Mouse (Mus musculus) MEL-GATA-1-ER (cell line): ENCODE measurements around the gene Fancd2.

Experiments used
- DNase-seq: peaks from one replicate; pipeline ENCODE4 v3.0.0-alpha.2; 2012; ENCODE audit warnings: low read depth; ENCODE audit errors: extremely low read depth

The Fancd2 gene

DNA sequence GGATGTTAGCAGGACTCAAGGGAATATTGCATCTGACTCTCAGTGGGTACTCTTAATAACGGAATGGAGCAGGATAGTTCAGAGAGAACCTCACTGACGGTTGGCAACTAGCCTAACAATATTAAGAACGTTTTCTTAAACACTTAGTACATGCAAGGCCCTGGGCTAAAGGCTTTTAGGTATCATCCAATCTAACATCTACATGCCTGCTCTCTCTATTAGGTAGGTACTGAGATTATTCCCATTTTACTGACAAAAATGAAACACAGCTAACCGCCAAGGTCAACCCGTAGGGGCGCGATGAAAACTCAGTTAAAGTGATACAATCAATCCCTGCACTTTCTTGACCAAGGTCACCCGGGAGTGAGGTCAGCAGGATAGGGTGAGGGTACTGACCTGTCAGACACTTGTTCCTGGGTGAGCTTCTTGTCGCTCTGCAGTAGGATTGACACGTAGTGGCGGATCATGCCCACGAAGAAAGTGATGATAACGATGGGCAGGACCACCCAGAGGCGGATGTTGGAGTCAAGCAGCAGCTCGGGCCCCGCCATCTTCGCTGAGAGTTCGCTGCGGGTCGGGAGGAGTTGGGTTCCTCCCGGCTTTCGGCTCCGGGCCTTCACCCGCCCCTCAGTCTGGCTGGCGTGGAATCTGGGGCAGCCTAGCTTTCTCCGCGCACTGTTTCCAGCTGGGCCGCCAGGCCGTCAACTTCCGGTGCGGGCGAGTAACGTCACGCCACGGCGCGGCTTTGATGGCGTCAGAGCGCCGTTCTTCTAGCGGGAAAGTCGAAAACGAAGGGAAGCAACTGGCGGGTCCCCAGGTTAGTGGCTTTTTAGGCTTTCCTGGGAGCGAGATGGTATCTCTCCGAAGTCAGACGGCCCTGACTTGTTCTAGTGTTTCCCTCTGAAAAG, at the start of gene Fancd2, which contains the start of gene Emc3:
TSS of gene Fancd2 (plus strand) at position 751 of the 908 bp plus-strand sequence.
TSS of gene Emc3 (minus strand) at position 721 of the 908 bp plus-strand sequence.
- peak; percentile 70 for DNase-seq

GRCm38 (mm10) chr6:113482477-113483099, 48.9 kb upstream of the Fancd2 start:
- DNase-seq: no peak

GRCm38 (mm10) chr6:113483100-113483615, 48.3 kb upstream of the Fancd2 start, which contains the start of gene Creld1:
Gene Creld1 (plus strand): TSS chr6:113483297.
- peak; percentile 94 for DNase-seq

DNA sequence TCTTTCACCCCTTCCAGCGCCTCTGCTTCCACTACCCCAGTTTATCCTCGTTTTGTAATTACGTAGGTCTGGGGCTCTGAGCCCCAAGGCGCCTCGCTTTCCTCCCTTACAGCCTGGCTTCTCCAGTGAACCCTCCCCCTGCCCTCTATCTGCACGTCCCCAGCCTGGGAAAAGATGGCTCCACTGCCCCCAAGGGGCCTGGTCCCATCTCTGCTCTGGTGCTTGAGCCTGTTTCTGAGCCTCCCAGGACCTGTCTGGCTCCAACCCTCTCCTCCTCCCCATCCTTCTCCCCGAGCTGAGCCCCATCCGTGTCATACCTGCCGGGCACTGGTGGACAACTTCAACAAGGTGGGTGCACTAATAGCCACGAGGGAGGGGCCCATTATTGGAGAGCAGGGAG, 47.8 kb upstream of the Fancd2 start:
- no peak for DNase-seq

GRCm38 (mm10) chr6:113487125-113487576, 44.3 kb upstream of the Fancd2 start:
- no peak for DNase-seq

- no peak for DNase-seq
These were observed 42.1 kb upstream of the Fancd2 start for GRCm38 (mm10) chr6:113489410-113489809.

GRCm38 (mm10) chr6:113492101-113492864, 39.2 kb upstream of the Fancd2 start:
- DNase-seq: no peak

DNA sequence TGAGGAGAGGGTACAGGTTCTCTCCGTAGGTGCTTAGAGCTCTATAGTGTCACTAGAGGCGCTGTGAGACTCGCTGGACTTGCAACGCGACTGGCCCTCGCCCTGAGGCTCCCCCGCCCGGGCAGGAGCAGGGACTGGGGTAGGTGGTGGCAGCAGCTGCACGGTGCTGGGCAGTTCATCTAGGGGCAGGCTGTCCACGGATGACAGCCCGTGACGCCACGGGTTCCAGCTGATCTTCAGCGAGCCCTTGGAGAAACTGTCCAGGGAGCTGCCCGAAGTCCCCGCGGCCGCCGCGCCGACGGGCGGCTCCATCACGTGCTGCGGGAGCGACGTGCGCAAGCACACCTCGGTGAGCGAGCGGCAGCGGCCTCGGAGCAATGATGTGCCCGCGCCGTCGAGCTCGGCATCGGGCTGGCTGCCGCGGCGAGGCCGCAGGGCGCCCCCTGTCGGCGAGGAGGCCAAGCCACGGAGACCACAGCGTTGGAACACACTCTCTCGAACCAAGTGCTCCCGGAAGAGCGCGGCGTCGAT, 37.2 kb upstream of the Fancd2 start:
- DNase-seq: no peak

DNA sequence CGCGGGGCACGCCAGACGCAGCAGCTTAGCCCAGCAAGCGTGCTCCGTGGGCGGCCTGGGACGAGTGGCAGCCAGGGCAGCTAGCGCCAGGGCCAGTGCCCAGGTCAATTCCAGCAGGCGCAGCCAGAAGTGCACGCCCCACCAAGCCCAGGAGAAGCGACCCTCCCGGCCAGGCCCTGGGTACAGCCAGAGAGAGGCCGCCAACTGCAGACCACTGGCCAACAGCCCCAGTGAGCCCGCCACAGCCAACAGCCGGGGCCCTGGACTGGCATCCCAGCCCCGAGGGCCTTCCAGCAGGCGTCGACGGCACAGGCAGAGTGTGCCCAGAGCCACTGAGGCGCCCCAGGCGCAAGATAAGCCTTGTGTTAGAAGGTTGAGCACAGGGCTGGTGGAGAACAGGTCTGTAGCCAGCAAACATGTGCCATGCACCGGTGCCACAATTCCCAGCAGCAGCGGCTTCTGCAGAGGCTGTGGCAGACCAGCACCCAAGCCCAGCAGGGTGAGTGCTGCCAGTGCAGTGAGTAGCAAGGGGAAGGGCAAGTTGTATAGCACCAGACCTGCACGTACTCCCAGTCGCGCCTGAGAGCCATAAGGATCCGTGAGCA, 36.3 kb upstream of the Fancd2 start:
- no peak for DNase-seq

DNA sequence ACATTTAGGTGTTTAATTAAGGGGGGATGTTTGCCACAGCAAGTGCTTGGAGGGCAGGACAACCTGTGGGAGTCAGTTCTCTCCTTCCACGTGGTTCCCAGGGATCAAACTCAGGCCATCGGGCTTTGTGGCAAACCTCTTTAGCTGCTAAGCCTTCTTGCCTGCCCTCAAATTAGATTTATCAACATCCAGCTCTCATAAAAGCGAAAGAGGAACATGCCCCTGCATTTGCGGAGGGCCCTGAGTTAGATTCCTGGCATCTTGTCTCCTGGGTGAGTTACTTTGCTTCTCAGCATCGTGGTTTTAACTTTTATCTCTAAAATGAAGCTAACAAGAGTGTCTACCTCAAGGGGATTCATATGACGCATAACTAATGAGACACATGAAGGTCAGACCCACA, 32.1 kb upstream of the Fancd2 start:
- no peak for DNase-seq

- DNase-seq: no peak
These were observed 29.9 kb upstream of the Fancd2 start, which contains the start of gene Prrt3 for GRCm38 (mm10) chr6:113501388-113502084. Gene Prrt3 (minus strand): TSS chr6:113501931.

GRCm38 (mm10) chr6:113502801-113503200, 28.7 kb upstream of the Fancd2 start:
- DNase-seq: no peak

DNA sequence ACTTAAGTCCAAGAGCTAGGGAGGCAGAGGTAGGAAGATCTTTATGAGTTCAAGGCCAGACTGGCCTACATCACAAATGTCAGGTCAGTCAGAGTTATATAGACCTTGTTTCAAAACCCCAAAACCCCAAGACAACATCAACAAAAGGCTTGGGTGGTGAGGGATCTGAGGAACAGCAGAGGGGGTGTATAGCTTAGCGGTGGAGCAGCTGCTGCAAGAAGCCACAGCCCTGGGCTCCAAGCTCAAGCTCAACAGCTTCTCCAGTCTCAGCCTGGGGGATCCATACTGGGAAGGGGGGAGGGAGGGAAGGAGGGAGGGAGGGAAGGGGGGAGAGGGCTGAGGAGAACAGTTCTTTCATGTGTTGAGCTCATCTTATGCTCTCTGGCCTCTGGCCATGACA, 25.8 kb upstream of the Fancd2 start:
- no peak for DNase-seq

GRCm38 (mm10) chr6:113507130-113507529, 24.4 kb upstream of the Fancd2 start:
- no peak for DNase-seq

DNA sequence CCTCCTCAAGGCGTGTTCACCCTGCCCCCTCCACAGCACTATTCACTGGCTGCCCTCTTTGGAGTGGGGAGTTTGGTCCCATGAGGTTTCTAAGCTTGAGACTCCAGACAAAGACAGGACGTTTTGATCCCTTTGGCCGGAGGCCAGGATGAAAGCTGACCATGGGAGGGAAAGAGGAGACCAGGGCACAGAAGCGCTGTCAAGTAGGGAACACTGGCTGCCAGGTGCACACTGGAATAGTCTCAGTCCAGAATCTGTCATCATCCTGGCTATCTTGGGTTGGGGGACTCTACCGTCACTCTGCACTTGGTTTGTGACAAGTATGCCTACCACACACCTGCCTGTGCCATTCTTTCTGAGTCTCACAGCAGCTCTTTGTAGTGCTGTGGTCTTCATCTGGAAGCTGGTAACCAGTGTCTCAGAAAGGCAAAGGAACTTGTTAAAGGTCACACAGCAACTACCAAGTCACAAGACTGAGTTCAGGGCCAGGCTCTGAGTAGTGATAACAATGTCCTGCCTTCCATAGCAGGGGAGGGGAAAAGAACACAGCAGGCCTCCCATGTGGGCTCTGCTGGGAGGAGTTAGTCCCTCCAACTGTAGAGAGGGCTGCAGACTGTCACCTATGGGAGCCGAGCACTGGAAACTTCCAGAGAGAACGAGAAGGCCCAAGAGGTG, 23.1 kb upstream of the Fancd2 start:
- no peak for DNase-seq

DNA sequence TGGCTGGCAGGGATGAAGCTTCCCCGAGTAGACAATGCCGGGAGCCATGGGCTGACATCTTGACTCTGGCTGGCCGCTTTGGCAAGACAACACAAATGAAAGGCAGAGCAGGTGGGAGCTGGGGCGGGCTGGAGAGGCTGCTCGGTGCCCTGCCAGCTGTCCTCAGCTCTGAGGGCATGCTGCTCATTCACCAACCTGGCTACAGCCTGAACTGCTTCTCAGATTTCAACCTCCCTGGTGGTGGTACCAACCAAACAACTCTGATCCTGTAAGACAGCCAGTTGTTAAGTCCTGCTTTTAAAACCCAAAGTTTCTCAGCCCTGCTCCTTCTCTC, 22.6 kb upstream of the Fancd2 start:
- no peak for DNase-seq

GRCm38 (mm10) chr6:113513944-113514343, 17.5 kb upstream of the Fancd2 start:
- no peak for DNase-seq

DNA sequence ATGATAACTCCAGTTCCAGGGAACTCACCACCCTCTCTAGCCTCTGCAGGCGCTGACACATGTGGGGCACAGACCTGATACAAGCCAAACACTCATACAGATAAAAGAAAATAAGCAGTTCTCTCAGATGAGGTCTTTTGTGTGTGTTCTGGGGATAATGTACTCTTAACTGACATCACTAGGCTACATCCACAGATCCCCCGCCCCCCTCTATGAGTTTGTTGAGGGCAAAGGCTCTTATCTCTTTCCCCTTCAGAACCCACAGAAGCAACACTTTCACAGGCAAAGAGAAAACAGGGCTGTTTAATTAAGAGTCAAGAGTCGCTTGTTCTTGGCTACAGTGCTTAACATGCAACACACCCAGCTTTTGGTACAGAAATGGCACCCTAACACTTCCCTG, 16.9 kb upstream of the Fancd2 start:
- no peak for DNase-seq

DNA sequence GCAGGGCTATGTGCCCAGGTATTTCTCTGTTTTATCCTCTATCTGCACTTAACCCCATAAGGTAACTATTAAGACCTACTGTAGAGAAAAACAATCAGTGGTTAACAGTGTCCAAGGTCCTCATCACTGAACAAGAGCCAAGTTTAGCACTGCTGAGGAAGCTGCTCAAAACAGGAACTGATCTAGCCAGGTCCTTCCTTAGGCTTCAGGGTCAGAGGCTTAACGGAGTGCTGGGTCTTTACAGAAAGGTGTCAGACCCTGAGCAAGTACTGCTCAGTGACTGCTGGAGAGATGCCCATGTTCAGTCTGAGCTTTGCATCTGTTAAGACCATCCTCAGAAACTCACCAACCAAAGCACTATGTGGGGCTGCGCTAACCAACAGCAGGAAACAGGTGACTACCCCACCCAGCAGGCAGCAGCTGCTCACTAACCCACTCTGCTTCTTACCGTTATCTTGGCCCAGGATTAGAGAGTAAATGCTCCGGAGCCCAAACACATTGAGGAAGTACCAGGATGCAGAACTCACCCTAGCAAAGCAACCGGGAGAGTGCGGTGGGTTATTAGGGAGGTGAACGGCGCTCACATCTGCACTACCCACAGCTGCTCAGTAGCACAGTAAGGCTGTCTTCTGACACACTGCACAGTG, 13.9 kb upstream of the Fancd2 start:
- DNase-seq: peak; percentile 63
